Mouse (Mus musculus) stomach, embryonic 16.5 days (tissue): ENCODE data around the gene Rps19bp1. TPM values are rescaled to one million over a fixed set of nuclear protein-coding genes. Genes with fewer than 3 reads are reported as not detected.

Experiments
- ATAC-seq: fragments of 200-750 bp; cut with Nextera tagmentation; 2 replicates; pipeline ENCODE4 v1.8.0; 2017; ENCODE audit warnings: moderate number of reproducible peaks, moderate TSS enrichment; ENCODE audit not compliant: insufficient read depth, low FRiP score
- H3K27ac ChIP-seq: fragments of 300-500 bp; sonication (generic); 2 replicates; pipeline ENCODE4 v1.5.1; 2014; ENCODE audit warnings: low read length
- H3K27me3 ChIP-seq: fragments of 300-500 bp; sonication (generic); 2 replicates; pipeline ENCODE4 v1.6.1; 2014; ENCODE audit warnings: low read length, control low read depth, mixed read lengths; ENCODE audit not compliant: control insufficient read depth, insufficient read depth
- H3K36me3 ChIP-seq: fragments of 300-500 bp; sonication (generic); 2 replicates; pipeline ENCODE4 v1.6.1; 2014; ENCODE audit warnings: low read length; ENCODE audit not compliant: control insufficient read depth, insufficient read depth
- H3K4me1 ChIP-seq: fragments of 300-500 bp; sonication (generic); 2 replicates; pipeline ENCODE4 v1.6.1; 2014; ENCODE audit warnings: low read length, control low read depth, mixed read lengths; ENCODE audit not compliant: control insufficient read depth, insufficient read depth
- H3K4me2 ChIP-seq: fragments of 300-500 bp; sonication (generic); 2 replicates; pipeline ENCODE4 v1.6.1; 2014; ENCODE audit warnings: low read depth, low read length, mixed read lengths
- H3K4me3 ChIP-seq: fragments of 300-500 bp; sonication (generic); replicated peaks from 2 replicates; pipeline ENCODE4 v1.5.1; 2014; ENCODE audit warnings: mild to moderate bottlenecking, low read length
- H3K9ac ChIP-seq: fragments of 300-500 bp; sonication (generic); 2 replicates; pipeline ENCODE4 v1.6.1; 2014; ENCODE audit warnings: low read length
- H3K9me3 ChIP-seq: fragments of 300-500 bp; sonication (generic); replicated peaks from 2 replicates; pipeline ENCODE4 v1.6.1; 2016; ENCODE audit warnings: low read length, control low read depth; ENCODE audit not compliant: control insufficient read depth
- WGBS: fragments of 180-500 bp; shearing (Covaris S2); extraction: QIAGEN DNeasy Blood & Tissue Kit; methylation state at CpG from one replicate; pipeline ENCODE4 v1.1.7; 2014; 5-methylcytosine and 5-hydroxymethylcytosine counted together
- polyA plus RNA-seq: library from polyadenylated mRNA; unstranded; fragments of >200 nt; fragmentation: Nextera tagmentation; extraction: Ambion mirVana; gene quantifications from 2 replicates; pipeline ENCODE4 v1.2.1, GENCODE M21; 2015

Rps19bp1 gene
- polyA plus RNA-seq, 1 experiment from 2014 or later, result 51.1 TPM

DNA sequence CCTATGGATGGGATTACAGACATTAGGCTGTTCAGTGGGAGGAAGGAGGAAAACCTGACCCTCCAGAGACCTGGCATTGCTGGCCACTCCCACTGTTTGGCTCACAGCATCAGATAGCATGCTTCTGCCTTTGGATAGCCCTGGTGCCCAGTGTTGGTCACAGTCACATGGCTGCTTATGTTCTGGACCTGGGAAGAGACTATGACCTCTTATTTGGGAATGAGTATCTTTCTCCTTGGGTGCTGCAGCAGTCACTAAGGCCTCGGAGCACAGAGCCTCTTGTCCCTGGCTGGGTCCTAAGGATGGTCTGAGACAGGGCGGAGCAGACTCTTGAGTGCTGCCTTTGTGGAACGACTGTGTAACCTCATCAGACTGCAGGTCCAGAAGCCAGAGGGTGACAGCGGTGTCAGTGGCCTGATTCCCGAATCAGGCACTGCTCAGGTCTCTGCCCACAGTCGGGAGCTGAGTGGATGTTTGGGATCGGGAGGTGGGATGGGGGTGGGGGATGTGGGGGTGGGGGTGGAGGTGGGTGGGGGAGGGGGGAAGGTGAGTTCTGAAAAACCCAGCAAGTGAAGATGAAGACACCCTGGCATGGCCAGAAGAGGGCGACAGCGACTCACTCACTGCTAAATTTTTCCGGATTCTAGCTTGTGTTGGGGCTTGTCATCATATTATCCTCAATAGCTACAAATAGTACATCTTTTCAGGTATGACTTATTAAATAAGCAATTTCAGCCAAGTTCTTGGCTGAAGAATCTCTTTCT lies 48.2 kb downstream of the Rps19bp1 start:
- no peak overlapping the region for H3K27ac ChIP-seq
- no peak for ATAC-seq
- H3K9me3 ChIP-seq, result no peaks in the 10 kb centered on the region
- H3K36me3 ChIP-seq, result no peaks in the 10 kb centered on the region; the same call in 1 of the 2 replicates
- no peak overlapping the region for H3K4me3 ChIP-seq
- no peak overlapping the region for H3K4me2 ChIP-seq
- H3K9ac ChIP-seq, result no peak overlapping the region
- H3K4me1 ChIP-seq, result peaks cover 8% of the 10 kb centered on the region; the same call in 1 of the 2 replicates
- no peaks in the 10 kb centered on the region for H3K27me3 ChIP-seq
- WGBS, result 18% methylated on average over 10 of the region's 10 CpGs

GRCm38 (mm10) chr15:80213688-80214087 lies 50.4 kb downstream of the Rps19bp1 start:
- Histone ChIP-seq H3K9me3 (no peaks in the 10 kb centered on the region), H3K27me3 (no peaks in the 10 kb centered on the region), H3K4me2 (no peak overlapping the region), H3K36me3 (no peaks in the 10 kb centered on the region; the same call in 1 of the 2 replicates), H3K9ac (no peak overlapping the region), H3K4me3 (no peak overlapping the region), H3K27ac (no peak overlapping the region), H3K4me1 (no peaks in the 10 kb centered on the region)
- no peak for ATAC-seq

Other genes with a start within 250 kb of the Rps19bp1 start
- gene Pdgfb, start 249.3 kb downstream of the Rps19bp1 start, polyA plus RNA-seq, result 2.9 and 3.4 TPM in 2 replicates
- 43.1 and 55.2 TPM in 2 replicates for gene Syngr1, start 173.0 kb downstream of the Rps19bp1 start, polyA plus RNA-seq
- gene Rpl3, start 172.4 kb downstream of the Rps19bp1 start, polyA plus RNA-seq, result 835 and 1,068 TPM in 2 replicates
- 29.3 and 35.6 TPM in 2 replicates for gene Tab1, start 131.2 kb downstream of the Rps19bp1 start, polyA plus RNA-seq
- gene Mgat3, start 90.6 kb downstream of the Rps19bp1 start, polyA plus RNA-seq, result 8.7 and 10.5 TPM in 2 replicates
- 29.3 and 30.4 TPM in 2 replicates for gene Mief1, start 30.3 kb downstream of the Rps19bp1 start, polyA plus RNA-seq
- 1.2 TPM in 1 of 2 replicates, not detected in the other for gene AC140267.1, start 28.5 kb downstream of the Rps19bp1 start, polyA plus RNA-seq
- gene Atf4, start 9.1 kb downstream of the Rps19bp1 start, polyA plus RNA-seq, result 134 and 150 TPM in 2 replicates
- gene Cacna1i, start 22.9 kb upstream of the Rps19bp1 start, polyA plus RNA-seq, result not detected in 2 replicates